Mouse (Mus musculus) right cerebral cortex, postnatal 25 days (tissue): Measurements from ENCODE around the gene Calm1.
"Not testable (repeated sequence)": the region's sequence is repeated elsewhere in the genome, so short reads cannot be mapped to it uniquely, and the experiment has no call there.

Experiments used
- DNase-seq: peaks from one replicate; pipeline ENCODE4 v3.0.0; 2022

Gene Calm1

GRCm38 (mm10) chr12:100196786-100197185, 2.4 kb upstream of the Calm1 start:
- DNase-seq = no peak

DNA sequence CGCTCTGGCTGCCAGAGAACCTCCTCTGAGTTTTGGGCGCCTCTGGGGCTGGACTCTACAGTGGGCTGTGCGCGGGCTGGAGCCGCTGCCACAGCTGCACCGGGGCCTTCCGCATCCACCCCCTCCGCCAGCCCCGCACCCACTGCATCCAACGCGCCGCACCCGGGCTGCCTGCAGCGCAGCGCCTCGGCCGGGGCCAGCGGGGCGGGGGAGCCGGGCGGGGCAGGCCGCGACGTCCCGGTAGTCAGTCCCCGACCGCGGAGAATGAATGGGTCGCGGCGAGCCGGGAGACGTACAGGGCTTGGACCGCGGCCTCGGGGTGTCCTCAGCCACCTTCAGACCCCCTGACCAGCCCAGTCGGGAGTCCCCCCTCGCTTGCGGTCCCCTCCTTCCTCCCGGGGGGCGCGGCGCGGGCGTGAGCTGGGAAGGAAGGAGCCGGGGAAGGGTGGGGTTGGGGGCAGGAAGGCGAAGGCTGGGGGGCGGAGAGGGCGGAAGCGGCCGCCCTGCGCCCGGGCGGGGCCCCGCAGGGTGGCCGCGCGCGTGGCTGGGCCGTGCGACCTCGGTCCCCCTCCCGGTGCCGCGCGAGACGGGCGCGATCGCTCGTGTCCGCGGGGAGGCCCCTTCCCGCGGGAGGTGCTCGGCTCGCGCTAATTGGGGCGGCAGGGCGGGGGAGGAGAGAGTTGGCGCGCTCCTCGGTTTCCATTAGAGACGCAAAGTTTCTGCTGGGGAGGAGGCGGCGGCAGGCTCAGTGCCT, 833 bp downstream of the Calm1 start:
- DNase-seq = peak; percentile 82

GRCm38 (mm10) chr12:100200645-100201362, 1.6 kb downstream of the Calm1 start:
- DNase-seq = no peak

GRCm38 (mm10) chr12:100201363-100201711, 2.1 kb downstream of the Calm1 start:
- DNase-seq = no peak

DNA sequence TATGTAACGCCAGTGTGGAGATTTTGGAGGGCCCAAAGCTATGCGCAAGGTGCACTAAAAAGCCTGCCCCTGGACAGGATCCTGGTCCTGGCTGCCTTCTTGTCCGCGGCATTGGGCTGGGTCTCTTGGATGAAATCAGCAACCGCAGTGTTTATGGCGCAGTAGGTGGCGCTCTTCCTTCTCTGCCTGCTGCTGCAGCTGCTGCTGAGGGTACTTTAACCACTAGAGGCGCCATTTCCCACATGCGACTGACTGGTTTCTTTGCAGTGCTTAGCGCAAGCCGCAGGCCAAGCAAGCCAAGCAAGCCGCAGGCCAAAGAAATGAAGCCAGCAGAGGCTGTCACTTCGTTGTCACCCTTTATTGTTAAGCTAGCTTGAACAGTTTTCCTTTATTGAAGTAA, 2.6 kb downstream of the Calm1 start:
- DNase-seq = peak; percentile 91

GRCm38 (mm10) chr12:100203759-100204158, 4.5 kb downstream of the Calm1 start:
- no peak for DNase-seq

- DNase-seq = no peak
Observed at GRCm38 (mm10) chr12:100205156-100205555, 5.9 kb downstream of the Calm1 start.

DNA sequence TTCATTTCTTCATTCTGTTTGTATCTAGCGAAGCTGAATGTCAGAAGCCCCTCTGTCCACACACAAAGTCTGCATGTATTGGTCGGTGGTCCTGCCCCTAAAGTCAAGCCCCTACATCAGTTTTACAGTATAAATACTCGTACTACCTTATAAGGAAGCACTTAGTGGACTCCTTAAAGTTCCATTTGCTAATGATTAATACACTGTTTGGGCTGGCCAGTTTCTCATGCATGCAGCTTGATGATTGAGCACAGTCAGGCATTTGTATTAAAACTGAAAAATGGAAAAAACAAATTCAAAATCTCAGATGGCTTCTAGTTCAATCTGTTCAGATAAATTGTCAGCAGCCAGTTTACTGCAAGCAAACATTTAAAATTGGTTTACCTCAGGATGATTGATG, 7.3 kb downstream of the Calm1 start:
- no peak for DNase-seq

GRCm38 (mm10) chr12:100206926-100207325, 7.7 kb downstream of the Calm1 start:
- DNase-seq = no peak

- DNase-seq = no peak
Observed at GRCm38 (mm10) chr12:100209701-100210478, 10.7 kb downstream of the Calm1 start.

GRCm38 (mm10) chr12:100210973-100211372, 11.7 kb downstream of the Calm1 start:
- DNase-seq = no peak

DNA sequence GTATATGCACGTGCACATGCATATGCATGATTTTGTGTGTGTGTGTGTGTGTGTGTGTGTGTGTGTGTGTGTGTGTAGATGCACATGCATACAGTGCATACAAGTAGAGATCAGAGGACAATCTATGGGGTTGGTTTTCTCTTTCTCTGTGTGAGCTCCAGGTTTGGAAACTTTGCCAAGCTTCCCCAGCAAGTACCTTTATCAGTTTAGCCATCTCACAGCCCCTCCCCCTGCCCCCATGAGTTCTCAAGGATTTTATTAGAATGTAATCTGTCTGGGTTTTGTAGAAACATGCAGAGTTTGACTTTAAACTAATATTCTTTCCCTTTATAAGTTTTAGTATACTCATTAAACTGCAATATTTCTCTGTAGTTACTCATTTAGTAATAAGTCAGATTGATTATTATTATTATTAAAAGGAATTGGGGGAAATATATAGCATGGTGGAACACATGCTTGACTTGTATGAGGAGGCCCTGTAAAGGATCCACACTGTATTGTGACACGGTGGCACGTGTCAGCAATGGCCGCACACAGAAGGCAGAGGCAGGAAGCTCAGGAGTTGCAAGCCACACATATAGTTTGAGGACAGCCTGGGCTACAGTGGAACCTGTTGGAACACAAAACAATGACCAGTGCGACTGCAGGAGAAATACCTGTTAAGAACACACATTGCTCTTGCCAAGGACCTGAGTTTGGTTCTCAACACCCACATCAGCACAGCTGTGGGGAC, 12.4 kb downstream of the Calm1 start:
- DNase-seq = no peak

DNA sequence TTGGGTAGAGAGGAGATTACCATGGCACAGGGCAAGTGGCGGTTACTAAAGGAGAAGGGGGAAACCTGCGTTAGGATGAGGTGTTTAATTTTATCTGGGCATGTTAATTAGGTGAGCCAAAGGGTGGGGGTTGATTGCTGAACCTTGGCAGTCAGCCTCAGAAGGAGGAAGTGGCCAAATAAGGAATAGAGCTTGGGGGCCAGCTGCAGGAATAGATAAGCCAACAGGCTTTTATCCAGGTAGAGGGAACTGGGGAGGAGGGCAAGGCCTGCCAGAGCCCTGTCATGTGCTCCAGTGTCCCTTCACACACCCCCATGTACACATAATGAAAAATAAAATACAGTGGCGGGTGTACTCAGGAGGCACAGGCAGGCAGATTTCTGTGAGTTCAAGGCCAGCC, 13.2 kb downstream of the Calm1 start:
- no peak for DNase-seq

DNA sequence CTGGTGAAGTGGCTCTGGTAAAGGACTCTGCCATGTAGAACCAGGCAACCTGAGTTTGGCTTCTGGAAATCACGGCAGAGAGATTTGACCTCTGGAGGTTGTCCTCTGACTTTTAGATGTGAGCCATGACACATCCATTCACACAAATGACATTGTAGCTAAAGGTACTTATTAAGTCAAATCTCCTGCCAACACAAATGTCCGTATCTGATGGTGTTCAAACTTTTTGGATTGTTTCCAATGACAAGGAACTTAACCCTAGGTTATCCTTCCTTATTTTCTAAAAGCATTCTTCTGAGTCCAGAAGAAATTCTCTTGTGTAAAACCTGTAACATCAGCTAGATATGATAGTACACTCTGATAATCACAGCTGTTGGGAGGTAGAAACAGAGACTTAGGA, 13.9 kb downstream of the Calm1 start:
- DNase-seq = no peak

DNA sequence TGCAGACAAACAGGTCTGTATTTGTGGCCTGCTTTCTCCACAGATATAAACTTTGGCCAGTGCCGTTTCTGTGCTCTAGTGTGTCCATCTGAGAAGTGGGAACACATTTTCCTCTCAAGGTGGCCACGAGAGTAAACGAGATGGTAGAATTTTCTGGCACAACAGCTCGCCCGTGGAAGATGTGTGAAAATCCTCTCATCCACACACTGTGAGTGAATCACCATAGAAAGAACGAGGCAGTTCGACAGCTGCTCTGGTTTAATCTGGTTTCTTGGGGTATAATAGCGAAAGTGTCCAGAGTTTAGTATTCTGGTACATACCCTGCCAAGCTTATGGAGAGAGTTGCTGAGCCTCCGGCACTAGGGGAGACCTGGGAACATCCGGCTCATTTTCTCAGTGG, 14.9 kb downstream of the Calm1 start:
- no peak for DNase-seq

DNA sequence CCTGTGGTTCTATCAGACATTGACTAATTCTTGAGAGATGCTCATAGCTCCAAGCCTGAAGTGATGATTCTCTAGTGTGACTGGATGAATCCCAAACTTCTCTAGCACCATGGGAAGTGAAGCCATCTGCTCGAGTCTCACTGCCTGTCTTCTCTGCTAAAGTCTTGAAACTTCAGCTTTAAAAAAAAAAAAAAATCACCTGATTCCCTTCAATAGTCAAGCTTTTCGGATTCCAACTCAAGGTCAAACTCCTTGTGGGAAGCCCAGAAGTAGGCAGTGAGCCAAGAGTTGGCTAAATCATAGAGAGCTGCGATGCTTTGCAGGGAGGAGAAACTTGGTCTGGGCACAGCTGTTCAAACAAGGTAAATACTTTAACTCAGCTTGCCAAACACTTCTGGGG, 15.5 kb downstream of the Calm1 start:
- no peak for DNase-seq

DNA sequence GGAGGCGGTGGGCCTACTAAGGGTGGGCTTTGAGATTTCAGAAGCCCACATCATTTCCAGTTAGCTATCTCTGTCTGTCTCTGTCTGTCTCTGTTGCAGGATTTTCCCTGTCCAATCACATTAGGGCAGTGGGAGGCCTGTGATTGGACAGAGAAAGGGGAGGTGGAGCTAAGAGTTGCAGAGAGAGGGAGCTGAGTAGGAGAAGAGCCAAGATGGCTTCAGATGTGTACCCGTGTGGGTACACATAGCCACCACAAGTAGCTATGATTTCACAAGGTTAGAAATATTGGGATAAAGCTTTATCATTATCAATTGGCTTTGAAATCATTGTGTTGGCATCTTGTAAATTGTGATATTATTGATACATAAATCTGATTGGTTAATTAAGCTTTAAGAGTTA, 17.9 kb downstream of the Calm1 start:
- DNase-seq = not testable (repeated sequence)

GRCm38 (mm10) chr12:100220012-100220411, 20.8 kb downstream of the Calm1 start:
- no peak for DNase-seq

DNA sequence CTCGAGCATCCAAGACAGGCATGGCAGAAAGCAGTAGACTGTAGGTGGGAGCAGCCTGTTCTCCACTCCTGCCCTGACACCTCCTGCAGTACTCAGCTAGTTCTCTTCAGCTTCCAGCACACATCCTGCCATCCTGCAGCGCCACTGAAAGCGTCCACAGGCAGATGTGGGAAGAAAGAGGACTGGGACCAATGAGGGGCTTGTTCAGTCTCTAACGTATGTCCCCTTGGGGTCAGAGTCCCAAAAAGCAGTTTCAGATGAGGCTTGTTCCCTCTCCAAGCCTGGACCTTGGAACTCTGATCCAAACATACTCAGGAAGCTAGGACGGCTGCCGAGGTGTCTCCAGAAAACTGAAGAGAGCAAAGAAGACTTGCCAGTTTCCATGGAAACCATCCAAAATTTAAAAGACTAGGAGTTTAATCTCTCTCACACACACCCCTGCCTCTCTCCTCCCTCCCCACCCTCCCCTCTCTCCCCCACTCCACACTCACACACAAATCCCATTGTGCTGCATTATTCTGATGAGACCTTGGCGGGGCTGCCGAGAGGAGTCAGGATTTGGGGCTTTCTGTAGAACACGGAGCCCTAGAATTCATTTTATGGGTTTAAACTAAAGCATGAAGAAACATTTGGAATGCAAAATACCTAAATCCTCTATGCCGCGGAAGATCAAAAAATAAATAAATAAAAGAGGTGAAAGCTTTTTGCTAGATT, 22.5 kb downstream of the Calm1 start:
- peak; percentile 72 for DNase-seq

GRCm38 (mm10) chr12:100222322-100222993, 23.2 kb downstream of the Calm1 start:
- DNase-seq = no peak

DNA sequence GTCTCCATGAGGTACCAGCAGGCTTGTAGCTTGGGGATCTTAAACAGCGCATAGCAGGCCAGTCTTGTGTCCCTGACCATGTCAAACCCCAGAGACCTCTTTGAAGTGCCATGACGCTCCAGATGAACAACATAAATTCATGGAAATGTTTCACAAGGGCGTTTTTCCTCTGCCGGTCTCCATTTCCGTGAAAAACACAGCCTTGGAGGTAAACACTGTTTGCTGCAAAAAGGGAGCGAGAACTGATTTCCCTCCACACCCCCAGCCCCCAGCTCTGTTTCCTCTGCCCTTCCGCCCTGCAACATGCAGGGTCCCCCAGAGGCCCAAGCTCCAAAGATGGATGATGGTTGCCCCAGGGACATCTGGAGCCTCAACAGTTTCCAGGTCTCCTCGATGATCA, 24.3 kb downstream of the Calm1 start:
- DNase-seq = no peak

DNA sequence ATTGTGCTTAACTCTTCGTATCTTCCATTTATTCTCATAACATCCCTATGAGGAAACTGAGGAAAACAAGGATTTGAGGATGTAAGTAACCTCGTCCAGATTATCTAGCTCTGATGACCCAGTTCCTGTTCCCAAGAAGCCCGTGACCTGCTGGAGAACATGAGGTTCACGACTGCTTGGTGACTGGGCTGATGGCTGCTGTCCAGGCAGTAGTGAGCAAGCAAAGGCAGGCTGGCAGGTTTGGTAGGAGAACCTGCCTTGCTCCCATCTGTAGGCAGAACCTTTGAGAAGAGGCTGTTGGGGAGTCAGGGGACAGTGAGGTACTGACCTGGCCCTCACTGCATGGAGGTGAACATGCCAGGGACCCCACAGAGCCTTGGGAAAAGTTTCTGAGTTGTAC, 26.0 kb downstream of the Calm1 start:
- DNase-seq = no peak
